Mouse (Mus musculus) C2C12 (cell line): ENCODE measurements at regions not wholly inside any gene's neighbourhood (a gene's known extent, or its start where the extent isn't known, plus 50 kb on each side); places are given as distances from the start of the nearest gene placed in this dataset.
A peak's percentile ranks its signal among the peaks of the same experiment; 100 is the strongest.

ENCODE experiments used
- H3K27me3 ChIP-seq: one replicate; pipeline ENCODE4 v1.6.1; 2011; ENCODE audit not compliant: control insufficient read depth, insufficient read depth, insufficient read length
- H3K36me3 ChIP-seq: one replicate; pipeline ENCODE4 v1.6.1; 2011; ENCODE audit not compliant: control insufficient read depth, insufficient read depth
- H3K4me3 ChIP-seq: one replicate; pipeline ENCODE4 v1.5.1; 2011; ENCODE audit warnings: mild to moderate bottlenecking, control low read depth; ENCODE audit not compliant: poor library complexity, insufficient read depth, severe bottlenecking
- H3K79me2 ChIP-seq: one replicate; pipeline ENCODE4 v1.6.1; 2011; ENCODE audit not compliant: control insufficient read depth, insufficient read depth
- H3K79me3 ChIP-seq: one replicate; pipeline ENCODE4 v1.6.1; 2011; ENCODE audit warnings: low read depth, control low read depth
- H3ac ChIP-seq: one replicate; pipeline ENCODE3; 2011; ENCODE audit warnings: low read depth; ENCODE audit not compliant: control insufficient read depth, insufficient read length
- CEBPB ChIP-seq: IDR thresholded peaks from one replicate; pipeline ENCODE4 v1.6.1; 2011; ENCODE audit warnings: low read depth, mild to moderate bottlenecking, control low read depth, moderate library complexity
- CTCF ChIP-seq: IDR thresholded peaks from one replicate; pipeline ENCODE4 v1.5.1; 2011; ENCODE audit not compliant: control insufficient read depth, insufficient read depth, insufficient read length
- FOSL1 ChIP-seq: IDR thresholded peaks from one replicate; pipeline ENCODE4 v1.8.0; 2011; ENCODE audit warnings: mild to moderate bottlenecking, low read length; ENCODE audit not compliant: poor library complexity, insufficient read depth, severe bottlenecking
- MAX ChIP-seq: IDR thresholded peaks from one replicate; pipeline ENCODE4 v1.6.1; 2011; ENCODE audit warnings: mild to moderate bottlenecking, control low read depth
- MYOD1 ChIP-seq: IDR thresholded peaks from one replicate; pipeline ENCODE4 v1.6.1; 2011; ENCODE audit warnings: low read depth; ENCODE audit not compliant: control insufficient read depth, insufficient read length
- MYOG ChIP-seq: IDR thresholded peaks from one replicate; pipeline ENCODE4 v1.6.1; 2011; ENCODE audit not compliant: control insufficient read depth, insufficient read length; ENCODE audit errors: extremely low read depth
- USF1 ChIP-seq: IDR thresholded peaks from one replicate; pipeline ENCODE4 v1.6.1; 2011; ENCODE audit warnings: low read depth, mild to moderate bottlenecking, control low read depth, moderate library complexity

GRCm38 (mm10) chr1:147996591-147996990 lies 1502.0 kb downstream of the Brinp3 start:
- Histone ChIP-seq H3K4me3 (no peak overlapping the region), H3K79me3 (no peaks in the 10 kb centered on the region)

DNA sequence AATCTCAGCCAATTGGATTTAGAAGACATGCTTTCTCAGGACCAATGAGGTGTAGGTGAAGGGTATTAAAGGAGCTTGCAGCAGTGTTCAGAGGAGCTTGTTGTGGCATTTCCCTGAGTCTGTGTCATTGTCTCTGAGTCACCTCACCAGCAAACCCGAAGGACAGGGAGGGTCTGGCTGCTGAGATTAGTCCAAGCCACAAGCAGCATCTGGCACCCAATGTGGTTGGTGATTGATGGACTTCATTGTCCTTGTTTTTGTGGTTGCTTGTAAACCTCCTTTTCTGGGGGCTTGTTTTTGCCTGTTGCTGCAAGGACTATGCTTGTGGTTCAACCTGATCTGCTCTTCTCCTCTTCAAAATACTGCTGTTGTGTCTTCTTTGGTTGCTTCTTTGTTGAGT lies 1539.3 kb downstream of the Brinp3 start:
- Histone ChIP-seq H3K79me2 (no peaks in the 10 kb centered on the region), H3K79me3 (no peaks in the 10 kb centered on the region), H3K4me3 (no peak overlapping the region), H3K36me3 (no peaks in the 10 kb centered on the region), H3ac (no peak overlapping the region), H3K27me3 (no peaks in the 10 kb centered on the region)
- TF ChIP-seq CTCF = no peak
- peak; percentile 42 for TF ChIP-seq MYOD1

More at GRCm38 (mm10) chr1:147996591-147996990, 1502.0 kb downstream of the Brinp3 start:
- no peaks in the 10 kb centered on the region for H3K36me3 ChIP-seq
- no peak for TF ChIP-seq FOSL1
- TF ChIP-seq USF1 = no peak
- no peak for TF ChIP-seq MYOD1
- TF ChIP-seq CTCF = no peak
- TF ChIP-seq MAX = no peak
- TF ChIP-seq MYOG = no peak
- TF ChIP-seq CEBPB = no peak
- no peak overlapping the region for H3ac ChIP-seq
- H3K79me2 ChIP-seq = no peaks in the 10 kb centered on the region
- no peaks in the 10 kb centered on the region for H3K27me3 ChIP-seq

- Histone ChIP-seq H3K79me2 (no peaks in the 10 kb centered on the region), H3K36me3 (no peaks in the 10 kb centered on the region), H3K27me3 (no peaks in the 10 kb centered on the region), H3K79me3 (no peaks in the 10 kb centered on the region), H3ac (no peak overlapping the region), H3K4me3 (no peak overlapping the region)
- TF ChIP-seq USF1 (no peak), MAX (no peak), MYOG (no peak), CTCF (no peak), FOSL1 (no peak), CEBPB (no peak), MYOD1 (no peak)
Measured at GRCm38 (mm10) chr1:148051876-148052275, 1557.3 kb downstream of the Brinp3 start.
